Mouse (Mus musculus): Measurements from ENCODE around the gene Fgr. TPM values are rescaled to one million over a fixed set of nuclear protein-coding genes. Genes with fewer than 3 reads are reported as not detected.

The Fgr gene
- polyA plus RNA-seq, 1 experiment from 2014 or later: 0.19 TPM

GRCm38 (mm10) chr4:133039116-133039819 is 65.4 kb downstream of the Fgr start:
- peak; percentile 80 for DNase-seq (ENCODE audit: low spot score)
- peak overlapping the region; percentile 79 for H3K4me3 ChIP-seq
- WGBS: under 1% methylated on average over 69 of the region's 77 CpGs
- H3K27me3 ChIP-seq (ENCODE audit: low read depth, poor library complexity, severe bottlenecking): peaks cover 8% of the 10 kb centered on the region; the same call in 1 of the 2 replicates
- peak overlapping the region; percentile 93 for H3K27ac ChIP-seq
- peaks cover 22% of the 10 kb centered on the region for H3K36me3 ChIP-seq
- peaks cover 89% of the 10 kb centered on the region for H3K4me1 ChIP-seq
- H3K9me3 ChIP-seq (replicated peaks): no peaks in the 10 kb centered on the region

GRCm38 (mm10) chr4:133039832-133040231 is 65.9 kb downstream of the Fgr start:
- no peak for DNase-seq (ENCODE audit: low spot score)
- peaks cover 17% of the 10 kb centered on the region; the same call in 1 of the 2 replicates for H3K36me3 ChIP-seq
- no peaks in the 10 kb centered on the region for H3K9me3 ChIP-seq (replicated peaks)
- H3K27me3 ChIP-seq (ENCODE audit: low read depth, poor library complexity, severe bottlenecking): peaks cover 8% of the 10 kb centered on the region; the same call in 1 of the 2 replicates
- H3K27ac ChIP-seq: peak overlapping the region; percentile 93
- H3K4me1 ChIP-seq: peaks cover 91% of the 10 kb centered on the region
- WGBS: 1% methylated on average over 18 of the region's 18 CpGs
- peak overlapping the region; percentile 79 for H3K4me3 ChIP-seq

GRCm38 (mm10) chr4:133040241-133040904 is 66.5 kb downstream of the Fgr start:
- no peaks in the 10 kb centered on the region for H3K9me3 ChIP-seq (replicated peaks)
- no peak for DNase-seq (ENCODE audit: low spot score)
- H3K36me3 ChIP-seq: peaks cover 13% of the 10 kb centered on the region; the same call in 1 of the 2 replicates
- H3K4me1 ChIP-seq: peaks cover 92% of the 10 kb centered on the region
- whole genome bisulfite sequencing: 17% methylated on average over 14 of the region's 14 CpGs
- H3K27me3 ChIP-seq (ENCODE audit: low read depth, poor library complexity, severe bottlenecking): peaks cover 8% of the 10 kb centered on the region; the same call in 1 of the 2 replicates
- peak overlapping the region; percentile 79 for H3K4me3 ChIP-seq
- H3K27ac ChIP-seq: peak overlapping the region; percentile 93

GRCm38 (mm10) chr4:133042244-133042643 is 68.3 kb downstream of the Fgr start:
- 4% methylated on average over 4 of the region's 4 CpGs for WGBS
- H3K4me3 ChIP-seq: peak overlapping the region; percentile 79
- H3K4me1 ChIP-seq: peaks cover 100% of the 10 kb centered on the region
- H3K36me3 ChIP-seq: peaks cover 6% of the 10 kb centered on the region; the same call in 1 of the 2 replicates
- H3K27ac ChIP-seq: peak overlapping the region; percentile 88
- H3K27me3 ChIP-seq (ENCODE audit: low read depth, poor library complexity, severe bottlenecking): peaks cover 6% of the 10 kb centered on the region; the same call in 1 of the 2 replicates
- peak; percentile 49 for DNase-seq (ENCODE audit: low spot score)
- no peaks in the 10 kb centered on the region for H3K9me3 ChIP-seq (replicated peaks)

- peak; percentile 73 for DNase-seq (ENCODE audit: low spot score)
- Histone ChIP-seq H3K27me3 (ENCODE audit: low read depth, poor library complexity, severe bottlenecking) (no peaks in the 10 kb centered on the region), H3K4me3 (peak overlapping the region; percentile 79), H3K27ac (peak overlapping the region; percentile 88), H3K4me1 (peaks cover 100% of the 10 kb centered on the region), H3K9me3 (replicated peaks) (no peaks in the 10 kb centered on the region), H3K36me3 (peaks cover 3% of the 10 kb centered on the region; the same call in 1 of the 2 replicates)
- under 1% methylated on average over 28 of the region's 28 CpGs for WGBS
Observed at GRCm38 (mm10) chr4:133042651-133043635, 69.0 kb downstream of the Fgr start.

GRCm38 (mm10) chr4:133043798-133044646 is 70.1 kb downstream of the Fgr start:
- Histone ChIP-seq H3K9me3 (replicated peaks) (no peaks in the 10 kb centered on the region), H3K27ac (peak overlapping the region; percentile 88), H3K4me1 (peaks cover 100% of the 10 kb centered on the region), H3K36me3 (peaks cover 3% of the 10 kb centered on the region; the same call in 1 of the 2 replicates), H3K27me3 (ENCODE audit: low read depth, poor library complexity, severe bottlenecking) (no peaks in the 10 kb centered on the region), H3K4me3 (peak overlapping the region; percentile 79)
- DNase-seq (ENCODE audit: low spot score): peak; percentile 47
- WGBS: 10% methylated on average over 6 of the region's 6 CpGs

GRCm38 (mm10) chr4:133044647-133045094 is 70.8 kb downstream of the Fgr start:
- Histone ChIP-seq H3K27ac (peak overlapping the region; percentile 88), H3K27me3 (ENCODE audit: low read depth, poor library complexity, severe bottlenecking) (no peaks in the 10 kb centered on the region), H3K4me3 (peak overlapping the region; percentile 79), H3K9me3 (replicated peaks) (no peaks in the 10 kb centered on the region), H3K36me3 (0 out of 2 replicates have a peak, but pooled peaks cover 4% of the 10 kb centered on the region), H3K4me1 (peaks cover 100% of the 10 kb centered on the region)
- DNase-seq (ENCODE audit: low spot score): peak; percentile 52
- 0% methylated on average over 6 of the region's 6 CpGs for WGBS

- no peaks in the 10 kb centered on the region for H3K27me3 ChIP-seq (ENCODE audit: low read depth, poor library complexity, severe bottlenecking)
- peak overlapping the region; percentile 88 for H3K27ac ChIP-seq
- H3K4me1 ChIP-seq: peaks cover 100% of the 10 kb centered on the region
- peak overlapping the region; percentile 23; the same call in 1 of the 2 replicates for H3K4me3 ChIP-seq
- H3K9me3 ChIP-seq (replicated peaks): no peaks in the 10 kb centered on the region
- 32% methylated on average over 11 of the region's 11 CpGs for WGBS
- DNase-seq (ENCODE audit: low spot score): peak; percentile 33
- H3K36me3 ChIP-seq: 0 out of 2 replicates have a peak, but pooled peaks cover 4% of the 10 kb centered on the region
Observed at GRCm38 (mm10) chr4:133045771-133046474, 72.0 kb downstream of the Fgr start.

- Histone ChIP-seq H3K4me1 (peaks cover 100% of the 10 kb centered on the region), H3K27me3 (ENCODE audit: low read depth, poor library complexity, severe bottlenecking) (no peaks in the 10 kb centered on the region), H3K9me3 (replicated peaks) (no peaks in the 10 kb centered on the region), H3K4me3 (peak overlapping the region; percentile 23), H3K27ac (peak overlapping the region; percentile 88), H3K36me3 (0 out of 2 replicates have a peak, but pooled peaks cover 4% of the 10 kb centered on the region)
- 16% methylated on average over 12 of the region's 12 CpGs for WGBS
- DNase-seq (ENCODE audit: low spot score): no peak
Observed at GRCm38 (mm10) chr4:133046691-133047352, 72.9 kb downstream of the Fgr start.

- Histone ChIP-seq H3K27me3 (ENCODE audit: low read depth, poor library complexity, severe bottlenecking) (no peaks in the 10 kb centered on the region), H3K27ac (peak overlapping the region; percentile 88), H3K4me1 (peaks cover 100% of the 10 kb centered on the region), H3K4me3 (peak overlapping the region; percentile 23), H3K36me3 (0 out of 2 replicates have a peak, but pooled peaks cover 4% of the 10 kb centered on the region), H3K9me3 (replicated peaks) (no peaks in the 10 kb centered on the region)
- 16% methylated on average over 16 of the region's 16 CpGs for whole genome bisulfite sequencing
- peak; percentile 66 for DNase-seq (ENCODE audit: low spot score)
Observed at GRCm38 (mm10) chr4:133047353-133048105, 73.6 kb downstream of the Fgr start.
